Mouse (Mus musculus): ENCODE data around the gene Plxnb1. TPM values are rescaled to one million over a fixed set of nuclear protein-coding genes. Genes with fewer than 3 reads are reported as not detected.

Gene Plxnb1
- total and polyA plus RNA-seq, 3 experiments: under 0.01 TPM; not detected in 2

DNA sequence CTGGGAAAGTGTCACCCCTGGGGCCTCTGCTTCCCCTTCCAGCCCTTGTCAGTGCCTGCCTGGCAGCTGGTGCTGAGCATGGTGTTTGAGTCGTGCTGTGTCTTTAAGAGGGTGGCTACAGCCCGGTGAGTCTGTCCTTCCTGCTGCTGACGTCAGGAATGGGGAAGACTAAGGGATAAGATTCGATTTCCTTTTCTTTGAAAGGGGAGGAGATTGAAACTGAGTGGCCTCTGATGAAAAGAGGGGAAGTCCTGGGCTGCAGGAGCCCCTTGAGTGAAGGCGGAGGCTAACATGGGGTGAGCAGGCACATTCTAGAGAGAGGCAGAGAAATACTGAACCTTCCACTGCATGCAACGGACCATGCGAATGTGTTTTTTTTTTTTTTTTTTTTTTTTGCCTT lies 40.5 kb upstream of the Plxnb1 start:
- Histone ChIP-seq H3K9me3 (replicated peaks; ENCODE audit: low read length) (no peaks in the 10 kb centered on the region), H3K9ac (ENCODE audit: insufficient read depth, low read depth) (peak overlapping the region; percentile 60; the same call in 1 of the 2 replicates), H3K27me3 (replicated peaks) (no peaks in the 10 kb centered on the region), H3K4me1 (ENCODE audit: control insufficient read depth in 1 of 2, insufficient read depth in 2 of 2) (peaks cover 35 to 67% of the 10 kb centered on the region in 2 experiments), H3K4me2 (ENCODE audit: insufficient read depth, low read depth, poor library complexity, severe bottlenecking) (peak overlapping the region; percentile 88), H3K36me3 (replicated peaks in 1 of 2; ENCODE audit: control insufficient read depth in 1 of 2, insufficient read depth in 1 of 2, low read length in 1 of 2) (peaks cover 29 to 40% of the 10 kb centered on the region in 2 experiments), H3K27ac (ENCODE audit: insufficient read depth, low read depth) (peak overlapping the region; percentile 75; the same call in 1 of the 2 replicates), H3K4me3 (replicated peaks in 1 of 3; ENCODE audit: low read depth in 2 of 3, low read length in 2 of 3, poor library complexity in 1 of 3) (peak overlapping the region; percentile 47 to 51 (median 50)), H3K79me2 (replicated peaks; ENCODE audit: control insufficient read depth, extremely low read depth, insufficient read depth, poor library complexity, severe bottlenecking) (peaks cover 61% of the 10 kb centered on the region)
- in situ Hi-C loops (cut with MboI; ENCODE audit: low pct_ligation_motif_present, low pct_unique_long_range_greater_than_20kb, low sequenced_read_pairs) (no loop called here), dilution Hi-C loops (cut with MboI; ENCODE audit: extremely low pct_ligation_motif_present, extremely low pct_unique_long_range_greater_than_20kb, low sequenced_read_pairs) (no loop called here)
- peak; percentile 85 for DNase-seq (ENCODE audit: extremely low read depth)
- TF ChIP-seq MYC (IDR thresholded peaks at IDR 0.05; ENCODE audit: low read depth, low read length) (peak; percentile 69), BHLHE40 (IDR thresholded peaks at IDR 0.05; ENCODE audit: low read depth, low read length) (0 out of 2 replicates have a peak, but pooled peaks have one; percentile 2), MAFK (IDR thresholded peaks at IDR 0.05; ENCODE audit: insufficient replicate concordance, low read length) (0 out of 2 replicates have a peak, but pooled peaks have one; percentile 29), USF2 (conservative IDR thresholded peaks at IDR 0.05; ENCODE audit: low read depth, low read length) (no peak), MXI1 (IDR thresholded peaks at IDR 0.05; ENCODE audit: low read depth, low read length) (peak; percentile 63; the same call in 1 of the 2 replicates), ZKSCAN1 (IDR thresholded peaks at IDR 0.05; ENCODE audit: borderline replicate concordance, low read depth, low read length) (no peak), NELFE (IDR thresholded peaks at IDR 0.05; ENCODE audit: low read depth, low read length) (no peak), ZMIZ1 (IDR thresholded peaks at IDR 0.05; ENCODE audit: low read depth, low read length) (no peak), PAX5 (IDR thresholded peaks at IDR 0.05; ENCODE audit: low read length) (no peak), TBP (conservative IDR thresholded peaks at IDR 0.05; ENCODE audit: low read depth, low read length) (0 out of 2 replicates have a peak, but pooled peaks have one; percentile 47), ZC3H11A (IDR thresholded peaks at IDR 0.05; ENCODE audit: low read depth, low read length) (no peak), CHD1 (IDR thresholded peaks at IDR 0.05; ENCODE audit: low read depth, low read length) (no peak), HCFC1 (IDR thresholded peaks at IDR 0.05; ENCODE audit: low read depth, low read length) (peak; percentile 63), JUN (IDR thresholded peaks at IDR 0.05; ENCODE audit: insufficient read depth, low read depth, low read length) (0 out of 2 replicates have a peak, but pooled peaks have one; percentile 14), SMC3 (IDR thresholded peaks at IDR 0.05; ENCODE audit: low read depth, low read length) (no peak), MEF2A (IDR thresholded peaks at IDR 0.05; ENCODE audit: borderline replicate concordance, low read depth, low read length) (0 out of 2 replicates have a peak, but pooled peaks have one; percentile 55), CHD2 (IDR thresholded peaks at IDR 0.05; ENCODE audit: low read length) (no peak), EP300 (IDR thresholded peaks at IDR 0.05; ENCODE audit: low read length) (0 out of 2 replicates have a peak, but pooled peaks have one; percentile 37), E2F4 (IDR thresholded peaks at IDR 0.05; ENCODE audit: insufficient replicate concordance, low read depth, low read length) (no peak), TCF12 (IDR thresholded peaks at IDR 0.05; ENCODE audit: low read depth, low read length) (peak; percentile 52), IRF4 (IDR thresholded peaks at IDR 0.05; ENCODE audit: low read depth, low read length) (peak; percentile 53), RCOR1 (conservative IDR thresholded peaks at IDR 0.05; ENCODE audit: low read depth, low read length) (0 out of 2 replicates have a peak, but pooled peaks have one; percentile 21), ELF1 (IDR thresholded peaks at IDR 0.05; ENCODE audit: low read depth, low read length) (peak; percentile 83), CTCF (conservative IDR thresholded peaks at IDR 0.05 in 1 of 2, IDR thresholded peaks at IDR 0.05 in 1 of 2; ENCODE audit: low read depth in 2 of 2, low read length in 2 of 2) (no peak), POLR2AphosphoS2 (IDR thresholded peaks at IDR 0.05; ENCODE audit: low read depth, low read length) (no peak), USF1 (IDR thresholded peaks at IDR 0.05; ENCODE audit: low read depth, low read length) (no peak), JUND (conservative IDR thresholded peaks at IDR 0.05; ENCODE audit: low read depth, low read length) (0 out of 2 replicates have a peak, but pooled peaks have one; percentile 28), UBTF (IDR thresholded peaks at IDR 0.05; ENCODE audit: low read depth, low read length) (no peak), KAT2A (IDR thresholded peaks at IDR 0.05; ENCODE audit: insufficient replicate concordance, low read length) (no peak), GABPA (IDR thresholded peaks at IDR 0.05; ENCODE audit: insufficient replicate concordance, low read depth, low read length) (no peak), POLR2A (IDR thresholded peaks at IDR 0.05; ENCODE audit: low read depth, low read length) (no peak; the same call in 1 of the 2 replicates), SIN3A (IDR thresholded peaks at IDR 0.05; ENCODE audit: low read length) (peak; percentile 92), ETS1 (conservative IDR thresholded peaks at IDR 0.05; ENCODE audit: low read depth, low read length) (peak; percentile 67), MAX (IDR thresholded peaks at IDR 0.05; ENCODE audit: low read length) (0 out of 2 replicates have a peak, but pooled peaks have one; percentile 19), MAZ (IDR thresholded peaks at IDR 0.05; ENCODE audit: low read depth, low read length) (peak; percentile 66; the same call in 1 of the 2 replicates), NRF1 (IDR thresholded peaks at IDR 0.05; ENCODE audit: low read depth, low read length) (no peak), ZNF384 (IDR thresholded peaks at IDR 0.05; ENCODE audit: low read depth, low read length) (peak; percentile 89), RAD21 (IDR thresholded peaks at IDR 0.05; ENCODE audit: low read depth, low read length) (no peak)

All from CH12.LX (cell line).